Mouse (Mus musculus): ENCODE measurements around the gene Pcmt1. TPM values are rescaled to one million over a fixed set of nuclear protein-coding genes. Genes with fewer than 3 reads are reported as not detected.

The Pcmt1 gene
- total RNA-seq (2018; cell fraction: chromatin; rRNA removed), result 10 to 100 TPM; 19.5 to 85.0 (median 40.0) TPM
- total RNA-seq (2018; cell fraction: cytosol; rRNA removed), result 10 to 100 TPM; 32.5 to 58.6 (median 45.1) TPM
- total RNA-seq (2018; cell fraction: nucleus; rRNA removed), result 100 to 1,000 TPM in 1 of 26 experiments, 10 to 100 TPM in 25; 27.9 to 115 (median 47.1) TPM
- polyA plus RNA-seq (2018), result 35.0 to 67.7 TPM (median 47.9 TPM) in 3 replicates

DNA sequence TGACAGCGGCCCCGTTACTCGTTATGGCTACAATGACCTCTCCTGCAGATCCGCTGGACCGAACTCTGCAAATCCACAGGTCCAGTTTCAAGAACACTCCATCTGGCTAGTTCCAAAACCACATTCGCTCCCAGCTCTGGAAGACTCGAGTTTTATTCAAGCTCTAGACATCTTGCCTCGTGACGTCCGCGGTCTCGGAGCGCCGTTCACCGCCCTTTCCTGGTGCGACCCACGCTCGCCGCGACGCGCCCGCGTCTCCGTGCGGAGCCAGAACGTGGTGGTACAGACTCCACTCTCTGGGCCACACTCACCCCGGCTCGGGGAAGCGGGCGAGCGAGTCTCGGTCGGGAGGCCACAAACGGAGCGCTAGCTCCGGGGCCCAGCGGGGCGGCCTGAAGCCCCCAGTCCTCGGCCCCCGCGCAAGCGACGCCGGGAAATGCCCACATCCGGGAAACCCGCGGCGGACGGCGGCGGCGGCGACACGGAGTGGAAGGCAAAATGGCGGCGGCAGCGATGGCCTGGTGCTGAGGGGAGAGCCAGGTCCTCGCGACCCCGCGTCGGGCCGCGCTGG lies at the start of gene Pcmt1, which contains the start of gene Lats1:
TSS of gene Pcmt1 (minus strand) at position 406 of the 571 bp plus-strand sequence.
TSS of gene Lats1 (plus strand) at position 484 of the 571 bp plus-strand sequence.
- H3K27ac ChIP-seq, result peak within 1 kb of the TSS; percentile 66
- WGBS (ENCODE audit: missing documents), result 2% methylated on average over 52 of the region's 65 CpGs

DNA sequence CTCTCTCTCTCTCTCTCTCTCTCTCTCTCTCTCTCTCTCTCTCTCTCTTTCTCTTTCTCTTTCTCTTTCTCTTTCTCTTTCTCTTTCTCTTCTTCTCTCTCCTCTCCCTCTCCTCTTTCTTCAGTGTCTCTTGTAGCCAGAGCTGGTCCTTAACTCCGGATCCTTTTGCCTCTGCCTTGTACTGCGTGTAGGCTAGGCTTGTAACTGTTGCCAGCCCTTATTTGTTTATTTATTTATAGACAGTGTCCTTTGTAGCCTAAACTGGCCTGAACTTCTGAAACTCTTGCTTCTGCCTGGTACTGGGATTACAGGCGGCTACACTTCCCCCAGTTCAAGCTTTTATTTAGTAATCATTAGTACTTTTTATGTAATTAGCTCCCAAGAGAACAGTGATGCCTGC lies 46.1 kb upstream of the Pcmt1 start:
- no peaks in the 10 kb centered on the region for H3K36me3 ChIP-seq (ENCODE audit: inconsistent target)
- no peak overlapping the region for H3K27ac ChIP-seq
- peak overlapping the region; percentile 99 for H3K4me3 ChIP-seq (ENCODE audit: inconsistent target)
- WGBS (ENCODE audit: missing documents), result 8% methylated on average over 3 of the region's 3 CpGs
- peaks cover 60% of the 10 kb centered on the region for H3K79me2 ChIP-seq (ENCODE audit: inconsistent target)

More for the DNA sequence above, at the start of gene Pcmt1, which contains the start of gene Lats1:
- Histone ChIP-seq H3K4me3 (ENCODE audit: inconsistent target) (peak within 1 kb of the TSS; percentile 84), H3K36me3 (ENCODE audit: inconsistent target) (no peaks in the 10 kb centered on the region), H3K79me2 (ENCODE audit: inconsistent target) (peaks cover 92% of the 10 kb centered on the region)

DNA sequence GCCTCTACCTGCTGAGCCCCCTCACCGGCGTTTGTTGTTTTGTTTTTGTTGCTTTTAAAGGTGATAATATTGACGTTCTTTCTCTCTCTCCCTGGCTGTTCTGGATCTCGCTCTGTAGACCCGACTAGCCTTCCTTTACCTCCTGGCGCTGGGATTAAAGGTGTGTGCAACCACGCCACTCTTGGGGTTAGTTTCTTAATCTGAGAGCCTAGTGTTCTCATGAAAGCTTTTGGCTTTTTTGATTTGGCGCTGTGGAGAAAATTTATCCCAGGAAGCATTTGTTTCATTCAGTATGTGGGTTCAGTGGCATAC lies 45.5 kb upstream of the Pcmt1 start:
- 1% methylated on average over 8 of the region's 8 CpGs for WGBS (ENCODE audit: missing documents)
- Histone ChIP-seq H3K4me3 (ENCODE audit: inconsistent target) (peak overlapping the region; percentile 99), H3K36me3 (ENCODE audit: inconsistent target) (no peaks in the 10 kb centered on the region), H3K79me2 (ENCODE audit: inconsistent target) (peaks cover 54% of the 10 kb centered on the region), H3K27ac (peak overlapping the region; percentile 68)

DNA sequence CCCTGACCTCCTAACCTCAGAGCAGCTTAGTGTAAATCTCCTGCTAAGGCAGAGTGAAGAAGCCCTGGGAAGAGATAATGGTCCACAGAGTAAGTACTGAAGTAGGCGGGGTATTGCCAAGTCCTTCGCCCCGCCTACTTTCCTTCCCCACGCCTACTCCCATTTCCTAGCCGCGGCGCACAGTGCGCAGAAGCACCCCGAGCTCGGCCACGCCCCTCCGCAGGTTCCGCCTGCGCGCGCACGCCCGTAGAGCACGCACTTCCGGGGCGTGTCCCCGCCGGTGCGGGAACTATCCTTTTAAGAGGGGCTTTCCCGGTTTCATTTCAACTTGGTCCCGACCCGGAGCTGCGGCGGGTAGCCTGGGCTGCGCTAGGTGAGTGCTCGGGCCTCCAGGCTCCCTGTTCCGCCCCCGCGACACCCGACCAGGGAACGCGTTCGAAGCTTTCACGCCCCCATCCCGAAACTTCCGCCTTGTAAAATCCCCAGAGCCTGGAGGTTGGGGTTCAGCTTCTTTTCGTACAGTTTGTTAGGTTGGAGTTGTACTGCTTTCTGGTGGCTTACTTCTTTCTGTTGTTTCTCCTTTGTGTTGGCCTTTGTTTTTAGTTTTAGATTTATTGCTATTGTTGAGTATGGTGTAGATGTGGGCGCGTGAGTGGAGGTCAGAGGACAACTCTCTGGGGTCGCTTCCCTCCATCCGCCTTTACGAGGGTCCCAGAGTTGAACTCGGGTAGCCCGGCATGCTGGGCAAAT lies 45.0 kb upstream of the Pcmt1 start, which contains the start of gene Katna1:
TSS of gene Katna1 (plus strand) at position 250 of the 750 bp plus-strand sequence.
- H3K4me3 ChIP-seq (ENCODE audit: inconsistent target), result peak within 1 kb of the TSS; percentile 99
- WGBS (ENCODE audit: missing documents), result under 1% methylated on average over 47 of the region's 49 CpGs
- H3K79me2 ChIP-seq (ENCODE audit: inconsistent target), result peaks cover 49% of the 10 kb centered on the region
- H3K27ac ChIP-seq, result peak within 1 kb of the TSS; percentile 68
- no peaks in the 10 kb centered on the region for H3K36me3 ChIP-seq (ENCODE audit: inconsistent target)

DNA sequence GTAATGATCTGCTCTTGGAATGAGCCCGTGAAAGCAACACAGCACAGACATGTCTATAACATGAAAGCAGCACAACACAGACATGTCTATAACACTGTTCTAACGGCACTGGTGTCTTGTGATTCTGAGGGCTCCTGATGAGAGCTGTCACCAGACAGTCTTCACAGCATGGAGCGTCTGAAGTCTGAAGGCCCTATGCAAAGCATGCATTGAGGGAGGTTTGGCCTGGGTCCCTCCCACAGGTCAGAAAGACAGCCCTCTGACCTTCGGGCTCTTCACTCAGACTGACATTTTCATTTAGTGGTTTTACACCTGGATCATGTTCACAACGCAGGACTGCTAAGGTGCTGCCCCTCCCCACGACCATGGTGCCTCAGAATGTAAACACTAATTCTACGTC lies 34.1 kb upstream of the Pcmt1 start:
- 92% methylated on average over 7 of the region's 7 CpGs for WGBS (ENCODE audit: missing documents)
- Histone ChIP-seq H3K27ac (no peak overlapping the region), H3K4me3 (ENCODE audit: inconsistent target) (no peak overlapping the region), H3K79me2 (ENCODE audit: inconsistent target) (no peaks in the 10 kb centered on the region), H3K36me3 (ENCODE audit: inconsistent target) (peaks cover 49% of the 10 kb centered on the region)

DNA sequence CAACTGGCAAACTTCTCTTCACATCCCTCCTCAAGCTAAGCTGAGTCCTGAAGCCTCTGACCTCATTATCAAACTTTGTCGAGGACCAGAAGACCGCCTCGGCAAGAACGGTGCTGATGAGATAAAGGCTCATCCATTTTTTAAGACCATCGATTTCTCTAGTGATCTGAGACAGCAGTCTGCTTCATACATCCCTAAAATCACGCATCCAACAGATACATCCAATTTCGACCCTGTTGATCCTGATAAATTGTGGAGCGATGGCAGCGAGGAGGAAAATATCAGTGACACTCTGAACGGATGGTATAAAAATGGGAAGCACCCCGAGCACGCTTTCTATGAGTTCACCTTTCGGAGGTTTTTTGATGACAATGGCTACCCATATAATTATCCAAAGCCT lies 31.6 kb upstream of the Pcmt1 start:
- Histone ChIP-seq H3K27ac (no peak overlapping the region), H3K4me3 (ENCODE audit: inconsistent target) (no peak overlapping the region), H3K36me3 (ENCODE audit: inconsistent target) (peaks cover 63% of the 10 kb centered on the region), H3K79me2 (ENCODE audit: inconsistent target) (no peaks in the 10 kb centered on the region; the same call in 1 of the 2 replicates)
- WGBS (ENCODE audit: missing documents), result 94% methylated on average over 13 of the region's 13 CpGs

DNA sequence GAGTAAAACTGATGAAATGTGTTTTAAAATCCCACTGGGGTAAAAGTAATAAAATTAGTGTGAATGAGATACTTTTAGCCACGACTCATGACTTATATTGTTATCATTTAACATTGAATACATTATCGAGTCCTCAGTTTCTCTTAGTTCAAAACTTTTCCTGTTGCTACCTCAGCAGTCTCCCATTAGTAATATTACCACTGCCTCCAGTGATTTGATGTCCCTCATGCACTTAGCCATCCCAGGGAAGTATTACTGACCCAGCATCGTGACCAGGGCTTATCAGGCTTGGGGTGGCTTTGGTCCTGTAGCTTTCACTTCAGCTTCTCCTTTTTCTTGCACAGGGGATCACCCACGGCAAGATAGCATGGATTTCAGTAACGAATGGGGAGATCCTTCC lies 29.2 kb upstream of the Pcmt1 start:
- WGBS (ENCODE audit: missing documents), result 85% methylated on average over 5 of the region's 5 CpGs
- Histone ChIP-seq H3K4me3 (ENCODE audit: inconsistent target) (no peak overlapping the region), H3K79me2 (ENCODE audit: inconsistent target) (no peaks in the 10 kb centered on the region; the same call in 1 of the 2 replicates), H3K36me3 (ENCODE audit: inconsistent target) (peaks cover 76% of the 10 kb centered on the region), H3K27ac (no peak overlapping the region)

DNA sequence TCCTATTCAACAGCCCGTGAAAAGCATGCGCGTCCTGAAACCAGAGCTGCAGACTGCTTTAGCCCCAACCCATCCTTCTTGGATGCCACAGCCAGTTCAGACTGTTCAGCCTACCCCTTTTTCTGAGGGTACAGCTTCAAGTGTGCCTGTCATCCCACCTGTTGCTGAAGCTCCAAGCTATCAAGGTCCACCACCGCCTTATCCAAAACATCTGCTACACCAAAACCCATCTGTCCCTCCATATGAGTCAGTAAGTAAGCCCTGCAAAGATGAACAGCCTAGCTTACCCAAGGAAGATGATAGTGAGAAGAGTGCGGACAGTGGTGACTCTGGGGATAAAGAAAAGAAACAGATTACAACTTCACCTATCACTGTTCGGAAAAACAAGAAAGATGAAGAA lies 21.6 kb upstream of the Pcmt1 start:
- WGBS (ENCODE audit: missing documents), result 96% methylated on average over 6 of the region's 6 CpGs
- Histone ChIP-seq H3K36me3 (ENCODE audit: inconsistent target) (peaks cover 74% of the 10 kb centered on the region), H3K27ac (no peak overlapping the region), H3K4me3 (ENCODE audit: inconsistent target) (no peak overlapping the region), H3K79me2 (ENCODE audit: inconsistent target) (no peaks in the 10 kb centered on the region)

DNA sequence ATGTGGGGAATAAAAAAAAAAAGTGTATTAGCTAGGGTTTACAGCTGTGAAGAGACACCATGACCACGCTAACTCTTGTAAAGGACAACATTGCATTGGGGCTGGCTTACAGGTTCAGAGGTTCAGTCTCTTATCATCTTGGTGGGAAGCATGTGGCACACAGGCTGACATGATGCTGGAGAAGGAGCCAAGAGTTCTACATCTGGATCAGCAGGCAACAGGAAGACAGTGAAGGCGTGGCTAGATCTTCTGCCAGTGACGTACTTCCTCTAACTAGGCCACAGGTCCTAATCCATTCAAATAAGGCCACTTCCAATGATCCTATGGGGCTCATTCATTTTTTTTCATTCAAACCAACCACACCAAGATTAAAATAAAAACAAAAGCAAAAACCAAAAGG lies 19.2 kb upstream of the Pcmt1 start:
- Histone ChIP-seq H3K27ac (no peak overlapping the region), H3K4me3 (ENCODE audit: inconsistent target) (no peak overlapping the region), H3K36me3 (ENCODE audit: inconsistent target) (peaks cover 70% of the 10 kb centered on the region), H3K79me2 (ENCODE audit: inconsistent target) (peaks cover 16% of the 10 kb centered on the region; the same call in 1 of the 2 replicates)
- 63% methylated on average over 3 of the region's 3 CpGs for WGBS (ENCODE audit: missing documents)

DNA sequence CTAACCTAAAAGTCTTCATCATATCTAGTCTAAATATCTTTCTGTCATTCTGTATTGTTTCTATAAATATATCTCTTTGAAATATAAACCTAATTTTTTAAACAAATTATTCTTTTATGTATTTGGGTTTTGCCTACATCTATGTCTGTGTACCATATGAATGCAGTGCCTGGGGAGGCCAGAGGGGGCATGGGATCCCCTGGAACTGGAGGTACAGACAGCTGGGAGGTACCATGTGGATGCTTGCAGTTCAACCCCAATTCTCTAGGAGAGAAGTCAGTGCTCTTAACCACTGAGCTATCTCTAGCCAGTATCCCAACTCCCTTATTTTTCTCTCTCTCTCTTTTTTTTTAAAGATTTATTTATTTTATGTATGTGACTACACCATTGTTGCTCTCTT lies 14.3 kb upstream of the Pcmt1 start:
- peaks cover 63% of the 10 kb centered on the region for H3K79me2 ChIP-seq (ENCODE audit: inconsistent target)
- peaks cover 75% of the 10 kb centered on the region for H3K36me3 ChIP-seq (ENCODE audit: inconsistent target)
- H3K4me3 ChIP-seq (ENCODE audit: inconsistent target), result no peak overlapping the region
- H3K27ac ChIP-seq, result no peak overlapping the region

DNA sequence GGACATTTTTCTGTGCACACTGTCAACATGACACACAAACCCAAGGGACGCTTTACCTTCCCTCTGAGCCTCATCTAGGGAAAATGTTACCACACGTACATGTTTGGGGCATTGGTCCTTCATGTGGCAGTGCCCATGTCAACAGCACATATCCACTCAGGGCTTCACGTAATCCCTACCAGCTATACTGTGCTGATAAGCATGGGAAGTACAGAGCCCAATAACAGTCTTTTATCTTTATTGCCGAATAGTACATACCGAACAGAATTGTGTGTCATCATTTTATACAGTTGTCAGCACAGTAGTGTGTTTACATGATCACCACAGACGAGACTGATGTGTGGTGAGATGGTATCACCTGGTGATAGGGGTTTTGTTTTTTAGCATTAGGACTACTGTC lies 6.0 kb upstream of the Pcmt1 start:
- Histone ChIP-seq H3K27ac (no peak overlapping the region), H3K36me3 (ENCODE audit: inconsistent target) (peaks cover 9% of the 10 kb centered on the region), H3K4me3 (ENCODE audit: inconsistent target) (no peak overlapping the region), H3K79me2 (ENCODE audit: inconsistent target) (peaks cover 100% of the 10 kb centered on the region)
- 95% methylated on average over 6 of the region's 6 CpGs for WGBS (ENCODE audit: missing documents)

DNA sequence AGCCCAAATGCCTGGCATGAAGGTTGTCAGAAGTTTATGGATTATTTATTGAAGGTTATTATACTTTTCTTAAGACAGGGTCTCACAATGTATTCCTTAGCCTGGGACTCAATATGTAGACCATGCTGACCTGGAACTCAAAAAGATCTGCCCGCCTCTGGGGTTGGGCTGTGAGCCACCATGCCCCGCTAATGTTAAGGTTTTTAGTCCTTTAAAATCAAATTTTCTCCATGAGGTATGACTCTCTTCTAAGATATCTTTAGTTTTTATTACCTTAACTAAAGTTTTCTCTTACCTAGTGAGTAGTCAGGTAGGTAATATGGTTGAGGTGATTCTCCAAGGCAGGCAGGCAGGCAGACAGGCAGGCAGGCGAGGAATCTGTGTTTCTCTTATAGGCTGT lies 1.3 kb upstream of the Pcmt1 start:
- Histone ChIP-seq H3K36me3 (ENCODE audit: inconsistent target) (no peaks in the 10 kb centered on the region), H3K27ac (no peak overlapping the region; the same call in 1 of the 2 replicates), H3K4me3 (ENCODE audit: inconsistent target) (peak overlapping the region; percentile 65), H3K79me2 (ENCODE audit: inconsistent target) (peaks cover 92% of the 10 kb centered on the region)
- WGBS (ENCODE audit: missing documents), result 82% methylated on average over 2 of the region's 3 CpGs

DNA sequence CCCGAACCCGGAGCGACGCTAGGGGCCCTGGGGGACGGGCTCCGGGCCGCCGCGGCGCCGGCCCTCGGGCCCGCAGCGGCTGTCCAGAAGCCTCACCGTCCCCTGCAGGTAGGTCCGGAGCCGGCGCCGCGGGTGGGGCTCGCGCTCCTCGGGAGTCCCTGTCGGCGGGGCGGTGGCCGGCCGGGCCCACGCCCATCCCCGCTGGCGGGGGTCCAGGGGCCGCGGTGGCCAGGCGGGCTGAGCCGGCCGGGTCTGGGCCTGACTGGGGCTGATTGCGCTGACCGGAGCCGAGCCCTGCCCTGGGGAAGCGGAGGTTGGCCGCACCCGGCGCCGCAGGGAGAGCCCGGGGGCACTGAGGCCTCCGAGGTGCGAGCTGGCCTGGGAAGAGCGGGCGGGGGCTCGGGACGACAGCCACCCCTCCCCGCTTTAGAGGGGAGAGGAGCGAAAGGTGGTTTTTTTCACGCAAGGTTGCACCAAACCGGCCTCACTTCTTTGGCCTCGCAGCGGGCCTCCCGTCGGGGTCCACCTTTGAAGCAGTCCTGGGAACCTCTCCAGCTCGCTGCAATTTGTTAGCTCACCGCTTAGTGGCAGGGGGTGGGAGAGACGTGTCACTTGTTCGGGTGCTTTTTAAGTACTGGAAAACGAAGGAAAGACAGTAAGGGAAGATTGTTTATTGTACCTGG lies 548 bp upstream of the Pcmt1 start:
- no peaks in the 10 kb centered on the region for H3K36me3 ChIP-seq (ENCODE audit: inconsistent target)
- under 1% methylated on average over 45 of the region's 64 CpGs for WGBS (ENCODE audit: missing documents)
- peaks cover 92% of the 10 kb centered on the region for H3K79me2 ChIP-seq (ENCODE audit: inconsistent target)
- H3K27ac ChIP-seq, result peak overlapping the region; percentile 10; the same call in 1 of the 2 replicates
- peak overlapping the region; percentile 65 for H3K4me3 ChIP-seq (ENCODE audit: inconsistent target)

DNA sequence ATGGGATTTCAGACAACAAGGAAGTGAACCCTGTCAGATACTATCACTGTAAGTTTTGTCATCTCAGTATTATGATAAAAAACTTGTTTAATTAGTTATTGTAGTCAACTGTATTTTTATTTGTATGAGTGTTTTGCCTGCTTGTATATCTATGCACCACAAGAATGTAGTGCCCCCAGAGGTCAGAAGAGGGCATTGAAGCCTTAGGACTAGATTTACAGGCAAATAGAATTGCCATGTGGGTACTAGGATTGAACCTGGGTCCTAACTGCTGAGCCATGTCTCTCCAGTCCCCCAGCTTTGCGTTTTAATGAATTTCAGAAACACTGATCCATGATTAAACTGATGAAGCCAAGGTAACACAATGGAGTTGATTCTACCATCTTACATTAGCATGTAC lies 7.3 kb downstream of the Pcmt1 start:
- Histone ChIP-seq H3K36me3 (ENCODE audit: inconsistent target) (0 out of 2 replicates have a peak, but pooled peaks cover 3% of the 10 kb centered on the region), H3K4me3 (ENCODE audit: inconsistent target) (no peak overlapping the region)
- WGBS (ENCODE audit: missing documents), result 79% methylated on average over 1 of the region's 1 CpGs

More for the DNA sequence above, 7.3 kb downstream of the Pcmt1 start:
- peaks cover 60% of the 10 kb centered on the region for H3K79me2 ChIP-seq (ENCODE audit: inconsistent target)
- no peak overlapping the region for H3K27ac ChIP-seq
